Mouse (Mus musculus): ENCODE measurements around the gene Esf1.
"Not testable (repeated sequence)": the region's sequence is repeated elsewhere in the genome, so short reads cannot be mapped to it uniquely, and the experiment has no call there.

Gene Esf1

DNA sequence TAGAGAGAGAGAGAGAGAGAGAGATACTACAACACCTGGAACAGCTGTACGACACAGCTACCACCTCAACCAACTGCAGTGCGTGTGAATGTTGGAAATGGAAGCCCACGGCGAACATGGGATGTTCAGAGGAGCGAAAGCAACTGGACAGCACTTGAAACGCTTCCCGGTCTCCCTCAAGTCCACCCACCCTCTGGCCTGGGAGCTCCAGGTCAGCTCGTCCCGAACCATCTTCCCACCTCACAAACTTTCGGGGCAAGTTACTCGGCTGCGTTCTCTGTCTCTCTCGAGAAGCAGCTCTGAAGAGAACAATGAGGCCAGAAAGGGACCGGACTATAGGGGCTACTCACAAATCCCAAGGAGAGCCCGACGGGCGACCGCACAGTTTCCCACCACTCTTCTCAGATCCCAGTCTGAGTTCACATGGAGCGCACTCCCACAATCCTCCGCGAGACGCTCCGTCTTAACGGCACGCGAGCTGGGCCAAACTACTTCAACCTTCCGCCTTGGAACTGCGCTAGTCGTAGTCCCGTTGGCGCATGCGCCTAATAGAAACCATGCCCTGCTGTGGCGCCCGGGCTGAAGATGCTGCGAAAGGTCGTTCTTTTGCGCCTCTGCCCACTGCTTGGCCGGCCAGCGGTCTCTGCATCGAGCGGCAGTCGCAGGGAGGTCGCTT lies at the start of gene Esf1, which contains the start of gene Ndufaf5:
Esf1 (minus strand) TSS at position 438 of the 676 bp plus-strand sequence.
Ndufaf5 (plus strand) TSS at position 523 of the 676 bp plus-strand sequence.
- peak; percentile 86 for DNase-seq (ENCODE audit: extremely low spot score, low read depth, low spot score)

DNA sequence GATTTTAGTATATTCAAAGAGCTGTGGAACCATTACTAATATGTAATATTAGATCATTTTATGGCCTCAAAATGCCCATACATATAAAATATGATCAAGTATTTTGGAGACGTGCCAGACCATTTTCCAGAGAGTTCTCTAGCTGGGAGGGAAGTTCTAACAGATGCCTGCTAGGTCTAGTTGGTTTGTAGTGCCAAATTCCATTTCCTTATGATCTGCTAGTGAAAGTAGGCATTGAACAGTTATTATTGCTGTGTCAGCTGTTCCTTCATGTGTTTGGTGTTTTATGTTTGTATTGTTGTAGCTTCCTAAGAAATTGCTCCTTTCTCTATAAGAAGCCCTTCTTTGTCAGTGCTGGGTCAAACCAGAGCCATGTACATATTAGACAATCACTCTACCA lies 45.6 kb upstream of the Esf1 start:
- no peak for DNase-seq (ENCODE audit: extremely low spot score, low read depth, low spot score)

DNA sequence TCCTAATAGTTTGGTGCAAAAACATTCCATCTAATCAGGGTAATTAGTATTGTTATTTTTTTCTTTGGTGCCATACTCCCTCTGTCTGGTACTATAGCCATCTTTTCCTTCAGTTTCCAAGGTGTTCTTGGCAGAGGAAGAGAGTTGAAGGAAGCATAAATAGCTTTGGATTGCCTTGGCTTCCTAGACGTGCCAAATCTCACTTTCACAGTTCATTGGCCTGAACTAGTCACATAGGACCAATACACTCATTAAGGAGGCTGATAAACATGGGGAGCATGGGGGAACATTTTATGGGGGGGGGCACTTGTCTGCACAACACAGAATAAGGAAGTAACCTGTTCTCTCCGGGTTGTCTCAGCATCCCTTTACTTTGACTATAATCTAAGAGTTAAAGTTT lies 45.1 kb upstream of the Esf1 start:
- DNase-seq (ENCODE audit: extremely low spot score, low read depth, low spot score) = no peak

DNA sequence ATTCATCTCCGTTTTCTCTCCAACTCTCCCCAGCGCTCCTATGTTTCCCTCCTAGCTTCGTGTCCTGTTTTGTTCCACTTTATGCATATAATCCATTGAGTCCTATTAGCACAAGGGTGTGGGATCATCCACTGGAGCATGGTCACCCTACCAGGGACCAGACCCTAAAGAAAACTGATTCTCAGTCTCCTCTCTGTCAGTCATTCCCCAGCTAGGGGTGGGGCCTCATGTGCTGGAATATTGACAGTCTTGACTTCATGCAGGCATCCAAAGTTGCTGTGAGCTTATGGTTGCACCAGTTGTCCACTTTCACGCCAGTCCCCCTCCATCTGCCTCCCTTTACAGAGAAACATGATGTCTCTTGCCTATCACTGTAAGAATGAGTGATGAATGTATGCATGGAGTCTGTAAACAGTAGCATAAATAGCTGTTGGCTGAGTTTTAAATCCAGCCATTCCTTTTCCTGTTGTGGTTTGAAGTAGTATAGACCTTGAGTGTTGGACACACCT lies 44.2 kb upstream of the Esf1 start:
- DNase-seq (ENCODE audit: extremely low spot score, low read depth, low spot score) = no peak

DNA sequence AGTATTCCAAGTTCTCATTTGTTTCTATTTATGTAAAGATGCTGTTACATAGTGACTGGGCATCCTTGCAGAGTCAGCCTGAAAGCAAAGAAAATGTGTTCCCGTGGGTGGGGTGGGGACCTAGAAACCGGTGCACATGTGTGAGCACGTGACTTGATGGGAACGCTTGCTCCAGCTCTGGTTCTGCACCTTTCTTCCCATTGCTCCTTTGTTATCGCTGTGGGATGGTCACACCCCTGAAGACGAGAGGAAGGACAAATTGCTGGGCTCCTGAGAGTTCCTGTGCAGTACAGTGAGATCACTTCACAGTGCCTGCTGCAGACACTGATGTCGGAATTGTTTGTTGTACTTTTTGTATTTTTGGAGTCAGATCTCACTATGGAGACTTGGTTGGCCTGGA lies 33.4 kb upstream of the Esf1 start:
- no peak for DNase-seq (ENCODE audit: extremely low spot score, low read depth, low spot score)

DNA sequence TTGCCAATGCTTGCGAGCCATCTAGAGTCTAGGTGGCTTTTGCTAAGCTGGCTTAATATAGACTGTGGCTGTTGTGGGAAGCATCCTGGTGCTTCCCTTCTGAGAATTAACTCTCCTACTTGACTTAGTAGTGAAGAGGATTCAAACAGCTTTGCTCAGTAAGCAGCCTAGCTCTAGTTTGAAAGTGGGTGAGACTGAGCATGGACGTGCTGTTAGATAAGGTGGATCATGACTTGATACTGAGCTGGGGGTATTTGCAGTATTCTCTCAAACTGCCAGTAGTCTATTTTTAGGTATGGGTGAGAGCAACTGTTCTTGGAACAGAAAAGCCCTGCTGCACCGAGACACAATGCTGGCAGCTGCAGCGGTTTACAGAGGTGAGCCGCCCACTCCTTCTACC lies 32.2 kb upstream of the Esf1 start:
- no peak for DNase-seq (ENCODE audit: extremely low spot score, low read depth, low spot score)

DNA sequence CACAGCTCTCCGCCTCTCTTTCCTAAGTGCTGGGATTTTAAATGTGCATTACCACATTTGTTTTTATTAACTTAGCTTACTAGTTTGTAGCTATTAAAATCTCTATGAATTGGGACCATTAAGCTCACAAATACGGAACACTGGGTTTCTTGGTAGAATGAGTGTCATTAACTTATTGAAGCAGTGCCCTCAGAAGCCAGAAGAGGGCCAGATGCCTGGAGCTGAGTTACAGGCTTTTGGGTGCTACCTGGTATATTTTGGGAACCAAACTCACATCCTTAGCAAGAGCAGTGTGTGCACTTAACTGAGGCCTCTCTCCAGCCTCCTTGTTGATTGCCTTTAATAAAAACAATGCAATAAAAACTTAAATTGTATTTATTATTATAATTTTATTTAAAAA lies 30.3 kb upstream of the Esf1 start:
- no peak for DNase-seq (ENCODE audit: extremely low spot score, low read depth, low spot score)

DNA sequence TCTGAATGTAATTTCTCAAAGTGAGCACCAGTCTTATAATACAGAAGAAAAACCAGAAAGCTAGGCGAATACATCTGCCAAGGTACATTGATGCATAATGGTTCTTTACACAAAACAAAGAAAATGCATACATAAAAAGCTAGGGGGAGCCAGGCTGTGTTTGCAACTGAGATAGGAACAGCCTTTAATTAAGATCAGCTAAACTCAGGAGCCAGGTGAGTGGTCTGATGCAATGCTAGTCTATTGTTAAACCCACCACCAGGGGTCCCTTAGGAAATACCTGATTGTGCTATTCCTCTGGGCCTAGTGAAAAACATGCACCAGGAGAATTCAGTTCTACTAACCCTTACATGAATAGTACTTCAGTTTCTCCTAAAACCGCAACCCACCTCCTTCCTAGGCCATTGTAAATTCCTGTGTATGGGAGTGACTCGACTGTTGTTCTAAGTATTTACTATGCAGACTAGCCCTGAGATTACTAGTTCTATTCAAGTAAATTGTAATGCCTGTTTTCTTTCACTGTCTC lies 15.4 kb upstream of the Esf1 start:
- DNase-seq (ENCODE audit: extremely low spot score, low read depth, low spot score) = not testable (repeated sequence)

DNA sequence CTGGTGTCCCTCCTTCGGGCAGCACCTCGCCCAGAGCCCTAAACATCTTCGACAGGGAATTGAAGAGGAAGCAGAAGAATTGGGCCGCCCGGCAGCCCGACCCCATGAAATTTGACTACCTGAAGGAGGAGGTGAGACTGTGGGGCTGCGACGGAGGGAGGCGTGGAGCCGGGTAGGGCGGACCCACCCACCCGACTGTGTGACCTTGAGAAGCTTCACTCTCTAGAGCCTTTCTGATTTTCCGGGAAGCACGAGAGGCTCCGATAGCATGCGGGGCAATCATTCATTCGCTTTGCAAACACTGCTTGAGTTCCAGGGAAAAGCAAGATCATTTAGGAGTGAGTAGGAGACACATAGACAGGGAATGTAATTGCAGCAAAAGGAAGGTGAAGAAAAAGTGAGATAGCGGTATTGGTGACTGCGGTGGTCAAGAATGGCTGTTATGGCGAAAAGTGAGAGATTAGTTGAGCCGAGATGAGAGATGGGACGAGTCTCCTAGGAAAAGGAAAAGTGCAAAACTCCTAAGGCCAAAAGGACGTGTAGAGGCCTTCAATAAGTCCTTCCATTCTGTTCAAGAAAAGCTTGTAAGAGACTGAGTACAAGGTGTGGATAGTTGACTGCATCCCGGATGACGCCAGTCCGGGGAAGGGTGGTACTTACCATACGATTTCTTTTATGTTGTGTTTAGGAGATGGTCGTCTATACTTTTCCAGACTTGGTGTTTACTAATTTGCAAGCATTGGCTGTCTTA lies 614 bp upstream of the Esf1 start:
- DNase-seq (ENCODE audit: extremely low spot score, low read depth, low spot score) = no peak

DNA sequence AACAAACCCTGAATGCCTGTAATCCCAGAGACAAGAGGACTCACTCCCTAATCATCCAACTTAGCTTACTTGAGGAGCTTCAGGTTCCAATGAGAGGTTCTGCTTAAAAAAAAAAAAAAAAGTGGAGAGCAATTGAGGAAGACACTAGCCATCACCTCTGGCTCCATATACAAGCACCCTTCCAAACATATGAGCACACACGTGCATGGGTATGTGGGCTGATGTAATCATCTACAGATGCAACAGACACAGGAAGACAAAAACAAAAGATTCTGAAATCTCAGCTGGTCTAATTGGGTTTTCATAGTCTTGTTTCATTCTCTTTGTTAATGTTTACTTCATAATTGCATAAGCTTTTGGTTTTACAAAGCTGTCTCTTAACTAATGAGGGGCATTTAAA lies 1.3 kb downstream of the Esf1 start:
- DNase-seq (ENCODE audit: extremely low spot score, low read depth, low spot score) = no peak

DNA sequence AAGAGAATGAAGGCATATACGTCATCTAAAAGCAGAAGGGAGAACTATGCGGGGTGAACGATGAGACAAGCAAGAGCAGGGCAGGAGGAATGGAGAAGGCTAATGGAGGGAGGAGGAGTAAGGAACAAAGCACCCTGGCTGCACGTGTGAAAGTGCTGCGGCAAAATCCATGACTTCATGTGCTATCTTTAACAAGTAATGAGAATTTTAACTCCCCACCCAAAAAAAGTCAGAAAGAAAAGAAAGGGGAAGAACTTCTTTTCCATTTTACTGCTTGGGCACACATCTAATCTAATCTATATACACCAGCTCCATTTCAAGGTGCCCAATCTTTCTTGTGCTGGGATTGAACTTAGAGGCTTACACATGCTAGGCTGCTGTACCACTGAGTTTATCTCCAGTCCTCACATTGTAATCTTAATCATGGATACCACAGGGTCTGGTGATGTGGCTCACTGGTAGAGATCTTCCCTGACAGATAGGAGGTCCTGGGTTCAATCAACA lies 7.0 kb downstream of the Esf1 start:
- no peak for DNase-seq (ENCODE audit: extremely low spot score, low read depth, low spot score)

DNA sequence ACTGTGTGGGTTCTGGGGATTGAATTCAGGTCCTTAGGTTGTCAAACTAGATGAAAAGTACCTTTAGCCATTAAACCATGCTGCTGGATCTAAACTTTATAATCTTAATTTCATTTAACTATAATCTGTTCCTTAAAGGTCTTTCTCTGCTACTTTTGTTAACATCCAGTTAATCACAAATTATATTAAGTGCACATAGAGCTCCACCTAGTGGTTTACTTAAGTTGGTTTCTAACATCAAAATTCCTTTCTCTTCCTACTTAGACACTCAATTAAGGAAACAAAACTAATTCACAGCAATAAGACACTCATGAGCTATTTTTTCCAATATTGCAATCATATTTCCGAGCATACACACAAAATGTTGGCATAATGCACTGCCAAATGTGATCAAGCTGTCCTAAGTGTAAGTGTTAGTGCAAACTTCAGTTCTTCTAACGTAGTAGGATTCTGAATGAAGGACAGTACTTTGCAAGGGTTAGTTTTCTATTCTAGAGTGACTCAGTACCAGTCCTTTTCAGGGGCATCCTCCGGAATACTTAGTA lies 11.1 kb downstream of the Esf1 start:
- no peak for DNase-seq (ENCODE audit: extremely low spot score, low read depth, low spot score)

DNA sequence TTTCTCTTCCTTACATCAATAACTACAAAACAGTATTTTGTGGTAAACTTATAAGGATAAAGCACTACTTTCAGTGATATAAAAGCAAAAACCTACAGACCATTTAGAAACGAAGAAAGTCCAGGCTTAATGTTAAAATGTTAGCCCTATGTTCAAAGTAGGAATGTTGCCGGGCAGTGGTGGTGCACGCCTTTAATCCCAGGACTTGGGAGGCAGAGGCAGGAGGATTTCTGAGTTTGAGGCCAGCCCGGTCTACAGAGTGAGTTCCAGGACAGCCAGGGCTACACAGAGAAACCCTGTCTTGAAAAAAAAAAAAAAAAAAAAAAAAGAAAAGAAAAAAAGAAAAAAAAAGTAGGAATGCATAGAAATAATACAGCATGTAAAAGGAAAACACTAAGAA lies 18.6 kb downstream of the Esf1 start, which contains the start of gene Gm17374:
Gm17374 (plus strand) TSS at position 301 of the 400 bp plus-strand sequence.
- not testable (repeated sequence) for DNase-seq (ENCODE audit: extremely low spot score, low read depth, low spot score)

DNA sequence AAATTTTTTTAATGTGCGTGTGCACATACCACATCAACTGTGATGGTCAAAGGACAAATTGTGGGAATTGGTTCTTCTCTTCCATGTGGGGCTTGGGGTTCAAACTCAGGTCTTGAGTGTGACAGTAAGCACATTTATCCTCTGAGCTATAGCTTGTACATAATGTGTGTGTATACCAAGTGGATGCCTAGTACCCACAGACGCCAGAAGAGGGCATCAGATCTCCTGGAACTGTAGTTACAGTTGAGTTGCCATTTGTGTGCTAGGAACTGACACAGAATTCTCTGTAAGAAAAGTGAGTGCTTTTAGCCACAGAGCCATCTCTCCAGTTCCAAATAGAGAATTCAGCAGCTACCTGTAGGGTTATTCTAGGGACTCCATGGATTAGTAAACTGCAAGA lies 44.8 kb downstream of the Esf1 start:
- DNase-seq (ENCODE audit: extremely low spot score, low read depth, low spot score) = no peak

DNA sequence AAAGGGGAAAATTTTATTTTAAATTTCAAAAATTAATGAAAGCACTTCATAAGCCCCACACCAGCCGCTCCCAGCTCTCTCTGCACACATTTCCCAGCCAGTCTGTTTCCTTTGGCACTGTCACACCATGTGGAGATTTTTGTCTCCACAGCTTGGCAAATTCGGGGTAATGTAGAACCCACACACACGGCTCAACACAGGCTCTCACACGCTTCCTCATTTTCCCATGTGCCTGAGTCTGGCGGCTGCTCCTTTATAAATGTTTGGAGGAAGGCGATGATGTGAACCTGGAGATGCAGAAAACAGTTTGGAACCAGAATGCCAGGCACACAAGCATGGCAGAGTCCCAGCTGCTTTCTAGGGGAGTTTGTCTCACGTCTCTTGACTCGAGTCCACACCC lies 56.5 kb downstream of the Esf1 start:
- DNase-seq (ENCODE audit: extremely low spot score, low read depth, low spot score) = no peak

DNA sequence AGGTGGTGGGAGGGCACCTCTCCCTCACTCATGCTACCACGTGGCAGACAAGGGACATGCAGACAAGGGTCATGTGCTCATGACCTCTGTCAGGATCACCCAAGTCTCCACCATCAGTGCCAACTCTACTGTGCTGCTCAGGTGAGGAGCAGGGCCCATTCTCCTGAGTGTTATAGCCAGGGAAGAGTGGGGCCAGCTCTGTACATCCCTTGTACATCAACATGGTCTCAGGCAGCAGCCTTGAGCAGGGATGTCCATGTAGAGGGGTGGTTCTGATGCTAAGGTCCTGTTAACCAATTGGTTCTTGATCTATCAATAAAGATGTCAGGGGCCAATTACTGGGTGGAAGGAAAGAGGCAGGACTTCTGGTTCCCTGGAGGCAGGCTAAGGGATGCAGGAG lies 61.4 kb downstream of the Esf1 start:
- DNase-seq (ENCODE audit: extremely low spot score, low read depth, low spot score) = no peak

DNA sequence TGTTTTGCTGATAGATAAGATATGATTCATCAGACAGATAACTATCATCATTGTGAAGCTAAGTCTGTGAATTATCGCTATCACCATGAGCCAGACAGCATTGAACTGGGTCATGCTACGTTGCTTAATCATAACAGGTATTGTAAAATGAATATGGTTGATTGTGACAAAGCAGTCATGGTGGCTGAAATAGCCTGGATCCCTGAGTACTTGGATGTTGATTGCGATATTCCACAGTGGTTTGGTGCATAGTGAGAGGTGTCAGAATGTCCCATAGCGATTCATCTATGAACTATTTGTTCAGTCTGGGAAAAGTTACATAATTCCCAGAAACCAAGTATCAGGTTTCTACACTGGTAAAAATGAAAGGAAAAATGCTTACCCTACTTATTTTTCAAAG lies 62.7 kb downstream of the Esf1 start:
- DNase-seq (ENCODE audit: extremely low spot score, low read depth, low spot score) = no peak

DNA sequence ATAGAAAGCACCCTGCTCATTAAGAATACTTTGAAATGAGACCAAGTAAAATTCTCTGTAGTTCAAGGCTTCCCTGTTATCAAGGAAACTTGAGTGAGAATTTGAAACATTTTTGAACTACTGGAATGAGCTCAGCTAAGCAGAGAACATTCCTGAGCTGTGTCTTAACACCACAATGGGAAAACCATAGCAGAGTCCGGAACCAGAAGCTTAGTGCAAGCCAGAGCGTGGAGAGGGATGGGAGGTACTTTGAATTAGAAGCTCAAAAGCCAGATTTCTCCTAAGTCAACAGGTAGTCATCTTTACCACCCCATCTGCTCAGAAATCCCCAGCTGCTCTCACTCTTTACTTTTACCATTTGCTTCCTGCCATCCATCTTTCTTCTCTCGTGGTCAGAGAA lies 65.4 kb downstream of the Esf1 start:
- no peak for DNase-seq (ENCODE audit: extremely low spot score, low read depth, low spot score)

DNA sequence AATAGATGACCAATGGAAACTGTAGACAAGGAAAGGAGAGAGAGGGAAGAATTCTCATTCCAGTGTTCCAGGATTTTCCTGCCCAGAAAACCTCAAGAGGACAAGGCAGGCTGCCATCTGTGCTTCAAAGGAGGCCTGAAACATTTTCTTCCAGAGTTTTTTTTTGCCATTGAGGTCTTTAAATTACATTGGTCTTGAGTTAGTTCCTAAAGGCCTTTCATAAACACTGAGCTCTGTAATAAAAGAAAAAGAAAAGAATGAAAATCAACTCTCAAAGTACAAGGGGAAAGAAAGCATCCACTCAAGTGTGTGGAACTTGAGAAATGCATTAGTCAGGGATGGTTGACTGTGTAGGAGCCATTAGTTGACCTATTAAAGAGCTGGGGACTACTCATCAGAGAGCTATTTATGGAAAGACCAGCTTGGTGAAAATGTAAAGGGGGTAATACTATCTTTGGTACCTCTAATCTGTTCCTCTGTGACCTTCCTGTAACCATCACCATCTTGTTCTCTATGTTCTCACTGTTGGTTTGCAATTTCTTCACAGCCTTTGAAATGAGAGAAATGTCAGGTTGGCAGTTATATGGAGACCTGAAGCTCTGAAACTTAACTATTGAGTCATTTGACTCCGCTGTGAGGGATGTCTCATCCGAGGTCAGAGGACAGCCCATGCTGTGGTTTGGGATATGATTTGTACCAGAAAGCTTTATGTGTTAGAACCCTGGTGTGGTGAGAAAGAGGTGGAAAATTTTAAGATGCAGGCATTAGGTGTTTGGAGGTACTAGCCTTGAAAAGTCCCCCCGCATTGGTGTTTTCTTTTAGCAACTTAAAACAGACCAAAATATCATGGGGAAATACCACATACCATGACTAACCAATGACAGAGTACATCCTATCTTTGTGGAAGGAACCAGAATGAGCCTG lies 69.6 kb downstream of the Esf1 start:
- DNase-seq (ENCODE audit: extremely low spot score, low read depth, low spot score) = no peak

DNA sequence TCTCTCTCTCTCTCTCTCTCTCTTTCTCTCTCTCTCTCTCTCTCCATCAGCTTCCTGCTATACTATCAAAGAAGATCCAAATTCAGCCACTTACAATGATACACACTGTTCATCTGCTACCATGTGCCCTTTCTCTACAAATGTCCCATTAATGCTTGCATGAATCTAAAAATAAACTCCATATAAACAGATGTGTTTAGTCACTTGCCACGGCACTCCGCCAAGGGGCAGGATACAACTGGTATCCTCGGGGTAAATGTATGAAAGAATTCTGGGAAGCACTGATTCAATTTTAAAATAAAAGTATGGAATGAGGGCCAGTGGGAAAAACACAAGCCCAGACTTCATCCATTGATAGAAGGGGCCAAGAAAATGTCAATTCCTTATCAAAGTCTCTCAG lies 70.4 kb downstream of the Esf1 start:
- no peak for DNase-seq (ENCODE audit: extremely low spot score, low read depth, low spot score)
